Mouse (Mus musculus) liver, postnatal 0 days (tissue): Measurements from ENCODE around the gene Pdcl2. TPM values are rescaled to one million over a fixed set of nuclear protein-coding genes. Genes with fewer than 3 reads are reported as not detected.

Experiments
- ATAC-seq: fragments of 200-750 bp; cut with Nextera tagmentation; 2 replicates; pipeline ENCODE4 v1.8.0; 2017; ENCODE audit warnings: mild to moderate bottlenecking, moderate library complexity
- DNase-seq: peaks from one replicate; pipeline ENCODE4 v3.0.0-alpha.2; 2016
- H3K27ac ChIP-seq: fragments of 300-500 bp; sonication (generic); 2 replicates; pipeline ENCODE4 v1.5.1; 2014; ENCODE audit warnings: antibody characterized with exemption, moderate library complexity, mild to moderate bottlenecking, low read depth
- H3K27me3 ChIP-seq: fragments of 300-500 bp; sonication (generic); 2 replicates; pipeline ENCODE4 v1.6.1; 2014; ENCODE audit warnings: low read length, control low read depth, mixed read lengths; ENCODE audit not compliant: insufficient read depth
- H3K36me3 ChIP-seq: fragments of 300-500 bp; sonication (generic); replicated peaks from 2 replicates; pipeline ENCODE4 v1.6.1; 2014; ENCODE audit warnings: mild to moderate bottlenecking, control low read depth, low read length, moderate library complexity, mixed read lengths; ENCODE audit not compliant: insufficient read depth
- H3K4me1 ChIP-seq: fragments of 300-500 bp; sonication (generic); 2 replicates; pipeline ENCODE4 v1.6.1; 2014; ENCODE audit warnings: antibody characterized with exemption, mild to moderate bottlenecking, control low read depth; ENCODE audit not compliant: insufficient read depth
- H3K4me2 ChIP-seq: fragments of 300-500 bp; sonication (generic); 2 replicates; pipeline ENCODE4 v1.6.1; 2014; ENCODE audit warnings: low read depth, mild to moderate bottlenecking, low read length, moderate library complexity, mixed read lengths
- H3K4me3 ChIP-seq: fragments of 300-500 bp; sonication (generic); 2 replicates; pipeline ENCODE4 v1.5.1; 2014; ENCODE audit warnings: low read depth, low read length
- H3K9ac ChIP-seq: fragments of 300-500 bp; sonication (generic); replicated peaks from 2 replicates; pipeline ENCODE4 v1.6.1; 2014; ENCODE audit warnings: mild to moderate bottlenecking, moderate library complexity
- H3K9me3 ChIP-seq: fragments of 300-500 bp; sonication (generic); 2 replicates; pipeline ENCODE4 v1.6.1; 2016; ENCODE audit warnings: mild to moderate bottlenecking, control low read depth, low read length, mixed read lengths
- CTCF ChIP-seq: sonication (generic); IDR thresholded peaks from 2 replicates; pipeline ENCODE4 v1.5.1; 2016; ENCODE audit warnings: antibody characterized with exemption, low read depth
- EP300 ChIP-seq: IDR thresholded peaks from 2 replicates; pipeline ENCODE4 v1.6.1; 2016; ENCODE audit warnings: antibody characterized with exemption, low read depth, mild to moderate bottlenecking
- WGBS: fragments of 180-500 bp; shearing (Covaris S2); extraction: QIAGEN DNeasy Blood & Tissue Kit; methylation state at CpG from one replicate; pipeline ENCODE4 v1.1.7; 2014; ENCODE audit not compliant: insufficient replicate concordance; 5-methylcytosine and 5-hydroxymethylcytosine counted together
- polyA plus RNA-seq: library from polyadenylated mRNA; unstranded; fragments of >200 nt; fragmentation: Nextera tagmentation; extraction: Ambion mirVana; gene quantifications from 2 replicates; pipeline ENCODE4 v1.2.1, GENCODE M21; 2015

Gene Pdcl2
- polyA plus RNA-seq, 1 experiment from 2014 or later: not detected

DNA sequence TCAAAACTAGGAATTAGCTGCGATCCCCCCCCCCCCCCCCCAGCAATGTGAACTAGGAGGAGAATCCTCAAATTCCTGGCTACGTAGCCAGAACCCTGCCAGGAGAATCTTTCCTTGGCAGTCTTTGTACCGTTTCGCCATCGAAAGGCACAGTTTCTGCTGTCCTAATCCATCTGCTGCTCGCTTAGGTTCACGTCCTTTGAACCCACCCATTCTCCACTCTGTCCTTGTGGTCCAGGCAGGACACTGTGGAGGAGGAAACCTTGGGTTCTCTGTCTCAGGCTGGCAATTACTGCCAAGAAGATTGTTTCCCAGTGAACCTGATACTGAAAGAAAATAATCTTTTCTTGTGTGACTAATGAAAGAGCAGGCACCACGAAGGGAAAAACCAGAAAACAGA lies 25.3 kb downstream of the Pdcl2 start:
- 10% methylated on average over 8 of the region's 8 CpGs for WGBS
- Histone ChIP-seq H3K27me3 (peaks cover 6% of the 10 kb centered on the region; the same call in 1 of the 2 replicates), H3K27ac (peak overlapping the region; percentile 46), H3K9me3 (no peaks in the 10 kb centered on the region), H3K36me3 (no peaks in the 10 kb centered on the region), H3K4me2 (peak overlapping the region; percentile 93), H3K4me1 (peaks cover 3% of the 10 kb centered on the region; the same call in 1 of the 2 replicates), H3K9ac (no peak overlapping the region), H3K4me3 (peak overlapping the region; percentile 94; the same call in 1 of the 2 replicates)
- TF ChIP-seq EP300: no peak
- DNase-seq (peak; percentile 20), ATAC-seq (no peak)

DNA sequence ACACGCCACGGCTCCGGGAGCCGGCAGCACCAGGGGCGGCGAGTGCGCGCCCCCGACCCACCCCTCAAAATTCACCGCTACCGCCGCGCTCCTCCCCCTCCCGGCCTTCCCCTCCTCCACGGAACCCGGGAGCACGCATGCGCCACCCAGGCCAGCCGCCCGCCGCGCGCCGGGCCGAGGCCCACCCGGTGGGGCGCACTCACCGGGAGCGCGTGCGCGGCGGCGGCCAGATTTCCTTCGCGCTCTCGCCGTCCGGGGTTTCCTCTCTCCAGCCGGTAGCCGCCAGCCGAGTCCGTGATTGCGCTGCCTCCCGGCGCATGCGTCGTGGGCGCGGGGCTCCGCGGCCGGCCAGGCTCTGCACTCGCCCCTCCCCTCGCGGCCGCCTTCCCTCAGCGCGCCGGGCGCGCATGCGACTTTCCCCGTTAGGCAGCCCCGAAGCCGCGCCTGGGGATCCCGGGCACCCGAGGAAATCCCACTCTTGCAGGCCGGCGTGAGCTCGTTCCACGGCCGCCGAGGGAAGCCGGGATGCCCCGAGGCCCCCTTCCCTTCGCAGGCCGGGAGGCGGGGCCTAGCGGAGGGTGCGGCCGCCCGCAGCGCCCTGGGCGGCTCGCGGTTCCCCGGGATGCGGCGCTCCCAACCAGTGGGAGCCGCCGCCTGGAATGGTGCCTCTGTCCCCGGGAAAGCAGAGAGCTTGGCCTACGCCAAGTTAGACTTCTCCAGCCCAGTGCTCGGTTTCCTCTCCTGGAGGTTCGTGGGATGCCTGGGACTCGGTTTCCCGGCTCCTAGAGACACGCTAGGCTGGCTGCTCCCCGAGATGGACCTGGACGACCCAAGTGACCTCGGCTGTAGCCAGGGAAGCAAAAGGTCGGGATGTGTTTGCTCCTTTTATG lies 26.3 kb downstream of the Pdcl2 start, which contains the start of gene Clock:
Gene Clock, minus strand, starts transcription at position 341 of the 890 bp plus-strand sequence.
- Histone ChIP-seq H3K9me3 (no peaks in the 10 kb centered on the region), H3K4me3 (peak within 1 kb of the TSS; percentile 94), H3K4me1 (peaks cover 3% of the 10 kb centered on the region; the same call in 1 of the 2 replicates), H3K36me3 (no peaks in the 10 kb centered on the region), H3K4me2 (peak within 1 kb of the TSS; percentile 93), H3K27ac (peak within 1 kb of the TSS; percentile 97), H3K27me3 (peaks cover 6% of the 10 kb centered on the region; the same call in 1 of the 2 replicates), H3K9ac (peak within 1 kb of the TSS; percentile 88)
- DNase-seq (peak; percentile 86), ATAC-seq (peak; percentile 78)
- under 1% methylated on average over 84 of the region's 104 CpGs for WGBS
- no peak for TF ChIP-seq CTCF
- no peak for TF ChIP-seq EP300

DNA sequence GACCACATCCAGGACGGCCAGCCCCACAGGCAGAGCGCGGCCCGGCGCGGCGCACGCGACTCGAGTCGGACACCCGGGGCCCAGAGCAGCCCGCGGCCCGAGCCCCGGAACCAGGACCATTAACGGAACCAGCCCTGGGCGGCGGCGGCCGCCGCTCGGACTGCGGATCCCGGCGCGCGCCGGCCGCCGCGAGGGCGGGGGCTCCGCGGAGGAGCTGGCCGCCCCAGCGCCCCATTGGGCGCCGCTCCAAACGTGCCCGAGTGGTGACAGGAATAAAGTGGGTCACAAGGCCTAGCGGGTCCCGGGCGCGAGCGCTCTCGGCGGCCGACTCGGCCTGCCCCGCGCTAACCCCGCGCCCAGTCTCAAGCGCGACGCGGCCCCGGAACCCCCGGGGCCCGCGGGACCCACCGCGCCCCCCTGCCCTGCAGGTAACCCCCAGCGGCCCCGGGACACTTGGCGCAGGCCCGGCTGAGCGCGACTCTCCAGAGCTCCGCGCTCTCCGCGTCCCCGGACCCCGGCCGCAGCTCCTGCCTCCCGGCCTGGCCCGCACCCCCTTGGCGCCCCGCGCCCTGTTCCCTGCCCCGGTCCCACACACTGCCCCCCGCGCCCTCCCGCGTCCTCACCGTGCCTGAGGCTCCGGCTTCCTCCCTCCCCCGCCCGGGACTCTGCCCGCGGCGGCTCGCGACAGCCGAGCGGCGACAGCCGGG lies 27.1 kb downstream of the Pdcl2 start:
- WGBS: 2% methylated on average over 85 of the region's 100 CpGs
- Histone ChIP-seq H3K27ac (peak overlapping the region; percentile 97), H3K4me3 (peak overlapping the region; percentile 94), H3K9me3 (no peaks in the 10 kb centered on the region), H3K4me2 (peak overlapping the region; percentile 93), H3K36me3 (no peaks in the 10 kb centered on the region), H3K27me3 (peaks cover 6% of the 10 kb centered on the region; the same call in 1 of the 2 replicates), H3K4me1 (peaks cover 3% of the 10 kb centered on the region; the same call in 1 of the 2 replicates), H3K9ac (peak overlapping the region; percentile 88)
- TF ChIP-seq CTCF (no peak), EP300 (no peak)
- ATAC-seq (peak; percentile 83), DNase-seq (peak; percentile 85)

DNA sequence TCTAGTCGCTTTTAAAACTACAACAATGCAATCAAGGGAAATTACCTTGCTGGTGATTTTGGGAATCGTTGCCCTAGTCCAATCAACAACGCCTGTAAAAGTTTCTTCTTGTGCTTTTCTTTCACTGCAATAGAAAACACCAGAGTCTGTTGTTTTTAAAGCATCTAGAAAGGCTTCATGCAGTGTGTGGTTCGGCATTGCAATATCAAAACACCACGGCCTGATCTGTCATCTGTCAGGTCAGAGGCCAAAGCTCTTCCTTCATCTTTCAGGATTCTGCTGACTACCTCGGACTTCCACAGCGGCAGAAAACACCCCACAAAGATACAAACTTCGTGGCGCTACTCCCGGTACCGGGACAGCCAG lies 27.6 kb downstream of the Pdcl2 start:
- DNase-seq: no peak
- Histone ChIP-seq H3K4me1 (peaks cover 3% of the 10 kb centered on the region; the same call in 1 of the 2 replicates), H3K9ac (peak overlapping the region; percentile 88), H3K4me3 (peak overlapping the region; percentile 94), H3K27ac (peak overlapping the region; percentile 97), H3K9me3 (no peaks in the 10 kb centered on the region), H3K36me3 (no peaks in the 10 kb centered on the region), H3K4me2 (peak overlapping the region; percentile 93), H3K27me3 (peaks cover 6% of the 10 kb centered on the region; the same call in 1 of the 2 replicates)
- TF ChIP-seq EP300 (no peak), CTCF (no peak)
- 10% methylated on average over 11 of the region's 11 CpGs for WGBS
- peak; percentile 6; the same call in 1 of the 2 replicates for ATAC-seq

DNA sequence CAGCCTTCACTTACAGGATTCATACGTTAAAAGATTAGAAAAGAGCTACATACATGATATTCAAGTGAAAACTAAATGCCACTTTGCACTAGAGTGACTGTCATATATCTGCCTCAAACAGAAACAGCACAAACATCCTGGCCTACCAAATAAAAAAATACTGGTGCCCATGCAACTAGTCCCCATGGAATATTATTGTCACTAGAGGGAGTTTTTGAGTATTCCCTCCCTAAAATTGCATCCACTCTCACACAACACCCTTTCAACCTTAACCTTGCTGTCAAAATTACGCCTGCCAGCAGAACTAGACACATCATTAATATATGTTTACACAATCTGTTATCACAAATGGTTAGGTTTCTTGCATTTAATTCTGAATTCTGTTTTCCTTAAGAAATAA lies 28.9 kb downstream of the Pdcl2 start:
- ATAC-seq: no peak
- H3K4me3 ChIP-seq: no peak overlapping the region
- H3K27ac ChIP-seq: no peak overlapping the region
- 78% methylated on average over 2 of the region's 2 CpGs for WGBS
- H3K4me1 ChIP-seq: peaks cover 3% of the 10 kb centered on the region; the same call in 1 of the 2 replicates
- TF ChIP-seq CTCF (peak; percentile 23), EP300 (no peak)
- DNase-seq: no peak
- H3K36me3 ChIP-seq: no peaks in the 10 kb centered on the region
- no peak overlapping the region for H3K4me2 ChIP-seq
- H3K9ac ChIP-seq: no peak overlapping the region
- H3K9me3 ChIP-seq: no peaks in the 10 kb centered on the region
- H3K27me3 ChIP-seq: peaks cover 6% of the 10 kb centered on the region; the same call in 1 of the 2 replicates

DNA sequence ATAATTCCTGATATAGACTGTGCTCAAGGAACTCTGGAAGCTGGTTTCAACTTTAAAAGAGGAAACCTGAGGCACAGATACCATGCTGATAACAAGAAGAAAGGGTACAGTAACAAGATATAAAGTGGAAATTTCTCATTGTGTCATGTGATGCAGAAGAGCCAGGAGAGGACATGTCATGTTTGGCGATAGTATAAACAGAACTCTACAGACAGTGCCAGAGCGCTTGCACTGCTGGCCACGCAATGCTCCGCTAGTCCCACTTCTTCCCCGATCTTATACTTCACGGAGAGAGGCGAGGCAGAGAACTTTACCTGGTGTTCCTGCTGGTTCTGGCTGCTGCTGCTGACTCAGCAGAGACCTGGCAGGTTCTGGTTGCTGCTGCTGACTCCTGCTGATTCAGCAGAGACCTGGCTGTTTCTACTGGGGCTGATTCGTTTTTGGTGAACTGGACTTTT lies 41.7 kb downstream of the Pdcl2 start:
- no peak overlapping the region for H3K27ac ChIP-seq
- no peak for ATAC-seq

More for the DNA sequence above, 41.7 kb downstream of the Pdcl2 start:
- 78% methylated on average over 8 of the region's 8 CpGs for WGBS
- H3K9ac ChIP-seq: no peak overlapping the region
- H3K27me3 ChIP-seq: no peaks in the 10 kb centered on the region
- DNase-seq: no peak
- TF ChIP-seq CTCF: no peak
- no peak for TF ChIP-seq EP300
- peaks cover 4% of the 10 kb centered on the region; the same call in 1 of the 2 replicates for H3K4me1 ChIP-seq
- H3K4me2 ChIP-seq: no peak overlapping the region
- no peaks in the 10 kb centered on the region for H3K36me3 ChIP-seq
- H3K4me3 ChIP-seq: no peak overlapping the region
- no peaks in the 10 kb centered on the region for H3K9me3 ChIP-seq
